Comparison of ENCODE assay signal across 19 mouse cellular contexts in the genomic region with DNA sequence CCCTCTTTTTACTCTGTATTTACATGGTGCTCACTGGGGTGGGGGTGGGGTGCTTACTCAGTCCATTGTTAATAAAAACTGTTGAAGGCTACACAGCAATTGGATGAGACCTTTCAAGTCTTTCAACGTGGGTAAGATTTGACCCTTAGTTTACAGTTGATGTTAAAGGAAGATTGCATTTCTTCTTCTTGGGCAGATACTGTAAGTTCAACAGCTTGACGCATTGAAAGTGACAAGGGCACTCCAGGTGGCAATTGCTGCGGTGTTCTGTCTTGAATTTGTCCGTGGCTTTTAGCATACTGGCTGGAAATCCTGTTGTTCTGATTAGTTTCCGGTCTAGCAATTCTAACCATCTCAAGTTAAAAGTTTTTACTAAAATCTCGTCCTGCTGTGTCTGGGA. TPM values are rescaled to one million over a fixed set of nuclear protein-coding genes. Genes with fewer than 3 reads are reported as not detected.
"Had no signal": no experiment of that assay in that cellular context is flagged by ENCODE, and none has a peak within 500 bp of the region (broad histone marks: within the 10 kb centered on the region; RNA-seq: fewer than 3 reads in every experiment).

No protein-coding gene starts in this region.

- H3K4me1 ChIP-seq: liver, embryonic 13.5 days; neural tube, embryonic 12.5 days; neural tube, embryonic 15.5 days had no signal

- H3K9ac ChIP-seq: limb, embryonic 13.5 days; liver, embryonic 13.5 days; midbrain, embryonic 12.5 days; midbrain, embryonic 15.5 days; neural tube, embryonic 12.5 days; neural tube, embryonic 15.5 days had no signal

- H3K27ac ChIP-seq: limb, embryonic 13.5 days; liver, embryonic 13.5 days; midbrain, embryonic 12.5 days; midbrain, embryonic 15.5 days; neural tube, embryonic 12.5 days; neural tube, embryonic 15.5 days had no signal

- ATAC-seq: midbrain, embryonic 15.5 days had no signal

- H3K4me3 ChIP-seq: limb, embryonic 13.5 days; liver, embryonic 13.5 days; midbrain, embryonic 12.5 days; midbrain, embryonic 15.5 days; neural tube, embryonic 12.5 days; neural tube, embryonic 15.5 days had no signal

- H3K27me3 ChIP-seq: limb, embryonic 13.5 days; liver, embryonic 13.5 days; midbrain, embryonic 12.5 days; midbrain, embryonic 15.5 days; neural tube, embryonic 12.5 days; neural tube, embryonic 15.5 days had no signal

- DNase-seq: kidney, adult 9 months; kidney, postnatal 14 days; kidney, postnatal 4 days; left cerebral cortex, postnatal 4 days; liver; liver, embryonic 13.5 days; lung, adult 2 months; lung, postnatal 14 days; lung, postnatal 4 days; thymus, adult 18-20 months; thymus, postnatal 14 days; thymus, postnatal 4 days had no signal

- H3K36me3 ChIP-seq: limb, embryonic 13.5 days; liver, embryonic 13.5 days; midbrain, embryonic 12.5 days; midbrain, embryonic 15.5 days; neural tube, embryonic 12.5 days; neural tube, embryonic 15.5 days had no signal

- H3K4me2 ChIP-seq: limb, embryonic 13.5 days; liver, embryonic 13.5 days; midbrain, embryonic 12.5 days; midbrain, embryonic 15.5 days; neural tube, embryonic 12.5 days; neural tube, embryonic 15.5 days had no signal

- H3K9me3 ChIP-seq: limb, embryonic 13.5 days; liver, embryonic 13.5 days; midbrain, embryonic 12.5 days; midbrain, embryonic 15.5 days; neural tube, embryonic 12.5 days; neural tube, embryonic 15.5 days had no signal

RNA-seq across cellular contexts. Expression of a gene that starts 11.6 kb away (rescaled TPM):
- total RNA-seq: megakaryocyte progenitor cell, adult 5-6 weeks; megakaryocyte-erythroid progenitor cell, adult 5-6 weeks had no signal
